Mouse (Mus musculus): ENCODE measurements around the gene Abca6. TPM values are rescaled to one million over a fixed set of nuclear protein-coding genes. Genes with fewer than 3 reads are reported as not detected.

Abca6 gene
- total RNA-seq (2018; cell fraction: chromatin; rRNA removed), result under 1 TPM in 9 of 26 experiments, not detected in 17; 0.12 to 0.74 (median 0.33) TPM
- total RNA-seq (2018; cell fraction: cytosol; rRNA removed), result under 1 TPM in 15 of 26 experiments, not detected in 11; 0.03 to 0.23 (median 0.17) TPM
- under 1 TPM in 12 of 26 experiments, not detected in 14; 0.17 to 0.60 (median 0.32) TPM for total RNA-seq (2018; cell fraction: nucleus; rRNA removed)
- 0.11 to 0.28 TPM in 2 of 3 replicates, not detected in the other for polyA plus RNA-seq (2018)

DNA sequence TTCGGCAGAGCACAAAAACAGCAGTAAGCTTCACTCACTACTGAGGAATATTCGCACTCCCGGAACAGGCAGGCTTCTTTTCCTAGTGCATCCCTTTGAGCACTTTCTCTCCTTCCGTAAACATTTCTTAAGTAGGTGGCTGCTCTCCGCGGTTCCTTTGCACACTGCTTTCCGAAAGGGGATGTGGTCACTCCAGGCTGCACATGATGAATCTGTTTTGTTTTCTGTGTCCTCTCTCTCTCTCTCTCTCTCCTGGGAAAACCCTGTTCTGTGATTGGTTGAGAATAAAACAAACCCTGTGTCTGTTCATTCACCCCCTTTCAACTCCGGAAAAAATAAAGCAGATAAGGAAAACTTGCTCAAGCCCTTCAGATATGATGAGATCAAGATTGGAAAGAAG, at the start of gene Abca6:
Gene Abca6 (minus strand): TSS at position 243 of the 400 bp plus-strand sequence.
- H3K4me3 ChIP-seq (ENCODE audit: inconsistent target), result no peak within 1 kb of the TSS
- 8% methylated on average over 8 of the region's 8 CpGs for WGBS (ENCODE audit: missing documents)

DNA sequence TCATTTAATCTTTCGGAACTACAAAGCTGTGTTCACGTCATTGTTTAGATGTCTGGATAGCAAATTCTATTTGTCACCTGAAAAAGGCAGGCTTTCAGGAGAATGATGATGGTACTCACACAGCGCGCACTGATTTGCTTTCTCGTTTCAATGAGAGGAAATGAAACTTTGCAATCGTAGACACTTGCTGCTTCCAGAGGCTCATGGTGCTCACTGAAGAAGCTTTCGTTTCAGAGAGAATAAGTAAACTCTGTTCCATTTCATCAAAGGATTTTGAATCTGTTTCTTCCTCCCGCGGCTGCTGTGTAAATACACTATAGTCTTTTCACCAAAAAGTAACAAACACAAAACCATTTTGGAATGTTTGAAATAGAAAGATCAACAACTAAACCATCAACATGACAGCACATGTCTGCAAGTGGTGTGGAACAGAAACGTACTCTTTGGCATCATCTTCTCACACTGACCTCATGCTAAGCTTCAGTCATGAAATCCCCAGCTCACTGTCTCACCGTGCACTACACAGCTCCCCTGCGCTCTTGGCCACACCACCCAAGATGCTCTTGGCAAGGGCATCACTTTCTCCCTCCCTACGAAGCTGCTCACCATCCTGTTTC, 46.4 kb upstream of the Abca6 start:
- H3K27ac ChIP-seq, result no peak overlapping the region
- 86% methylated on average over 13 of the region's 13 CpGs for WGBS (ENCODE audit: missing documents)
- no peak overlapping the region for H3K4me3 ChIP-seq (ENCODE audit: inconsistent target)
- no peaks in the 10 kb centered on the region for H3K79me2 ChIP-seq (ENCODE audit: inconsistent target)
- H3K36me3 ChIP-seq (ENCODE audit: inconsistent target), result no peaks in the 10 kb centered on the region

More for the DNA sequence above, at the start of gene Abca6:
- Histone ChIP-seq H3K79me2 (ENCODE audit: inconsistent target) (no peaks in the 10 kb centered on the region), H3K36me3 (ENCODE audit: inconsistent target) (no peaks in the 10 kb centered on the region), H3K27ac (no peak within 1 kb of the TSS)

DNA sequence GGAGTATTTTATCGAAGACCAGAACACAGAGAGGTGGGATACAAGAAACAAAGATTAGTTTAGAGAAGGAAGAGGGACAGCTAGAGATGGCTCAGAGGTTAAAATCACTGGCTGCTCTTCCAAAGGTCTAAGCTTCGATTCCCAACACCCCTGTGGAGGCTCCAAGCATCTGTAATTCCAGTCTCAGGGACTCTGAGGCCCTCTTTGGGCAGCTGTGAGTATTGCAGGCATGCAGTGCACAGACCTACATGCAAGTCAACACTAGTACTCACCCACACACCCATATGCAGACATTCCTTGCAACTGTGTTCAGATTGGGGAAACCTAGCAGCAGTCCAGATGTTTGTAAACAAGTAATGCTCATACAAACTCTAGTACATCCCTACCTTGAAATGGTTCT, 39.0 kb upstream of the Abca6 start:
- Histone ChIP-seq H3K4me3 (ENCODE audit: inconsistent target) (no peak overlapping the region), H3K27ac (no peak overlapping the region), H3K79me2 (ENCODE audit: inconsistent target) (no peaks in the 10 kb centered on the region), H3K36me3 (ENCODE audit: inconsistent target) (no peaks in the 10 kb centered on the region)
- 67% methylated on average over 2 of the region's 2 CpGs for WGBS (ENCODE audit: missing documents)

DNA sequence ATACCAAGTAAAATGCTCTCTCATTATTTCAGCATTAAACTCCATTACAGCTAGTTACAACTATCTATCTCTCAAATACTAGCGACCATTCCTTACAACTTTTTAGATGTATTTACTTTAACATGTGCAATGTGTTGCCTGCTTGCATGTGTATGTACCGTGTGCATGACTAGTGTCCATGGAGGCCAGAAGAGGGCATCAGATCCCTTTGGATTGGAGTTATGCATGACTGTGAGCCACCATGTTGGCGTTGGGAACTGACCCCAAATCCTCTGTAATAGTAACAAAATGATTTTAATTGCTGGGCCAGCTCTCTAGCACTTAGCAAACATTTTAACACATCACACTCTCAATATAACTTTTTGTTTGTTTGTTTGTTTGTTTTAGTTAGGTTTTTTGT, 36.8 kb upstream of the Abca6 start:
- no peak overlapping the region for H3K4me3 ChIP-seq (ENCODE audit: inconsistent target)
- no peaks in the 10 kb centered on the region for H3K36me3 ChIP-seq (ENCODE audit: inconsistent target)
- 96% methylated on average over 3 of the region's 3 CpGs for WGBS (ENCODE audit: missing documents)

DNA sequence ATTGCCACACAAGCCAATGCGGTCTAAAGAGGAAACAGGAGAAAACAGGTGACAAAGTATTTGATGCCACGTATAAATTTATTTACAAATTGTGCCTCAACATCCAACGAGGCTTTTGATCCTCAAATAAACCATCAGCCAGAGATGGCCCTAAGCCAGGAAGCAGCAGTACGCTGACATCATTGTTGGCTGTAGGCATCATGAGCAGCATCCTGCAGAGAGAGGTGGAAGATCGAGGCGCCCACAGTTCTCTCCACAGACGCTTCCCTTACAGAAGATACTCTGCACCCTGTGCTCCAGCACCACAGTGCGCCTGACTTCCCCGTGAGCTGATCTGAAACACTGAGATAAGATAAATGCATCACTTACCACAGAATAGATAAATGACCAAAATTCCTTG, 36.1 kb upstream of the Abca6 start:
- H3K4me3 ChIP-seq (ENCODE audit: inconsistent target), result no peak overlapping the region
- no peaks in the 10 kb centered on the region for H3K36me3 ChIP-seq (ENCODE audit: inconsistent target)
- H3K79me2 ChIP-seq (ENCODE audit: inconsistent target), result no peaks in the 10 kb centered on the region
- H3K27ac ChIP-seq, result no peak overlapping the region
- 76% methylated on average over 7 of the region's 9 CpGs for WGBS (ENCODE audit: missing documents)

More for the DNA sequence above, 36.8 kb upstream of the Abca6 start:
- no peaks in the 10 kb centered on the region for H3K79me2 ChIP-seq (ENCODE audit: inconsistent target)
- no peak overlapping the region for H3K27ac ChIP-seq

DNA sequence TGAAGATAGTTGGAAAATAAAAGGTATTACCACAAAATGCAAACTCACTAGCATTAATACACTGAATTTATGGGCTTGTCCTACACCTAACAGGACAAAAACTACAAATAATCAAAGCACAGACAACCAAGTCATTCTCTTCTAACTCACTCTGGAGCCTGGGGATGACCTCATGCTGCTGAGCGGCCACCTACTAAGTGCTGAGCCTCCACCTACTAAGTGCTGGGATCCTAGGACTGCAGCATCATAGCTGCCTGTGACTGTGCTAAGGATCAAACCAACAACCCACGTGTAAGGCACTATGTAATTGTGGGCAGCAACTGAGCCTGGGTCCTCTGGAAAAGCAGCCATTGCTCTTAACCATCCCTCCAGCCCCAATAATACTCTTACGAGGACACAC, 34.8 kb upstream of the Abca6 start:
- Histone ChIP-seq H3K79me2 (ENCODE audit: inconsistent target) (no peaks in the 10 kb centered on the region), H3K4me3 (ENCODE audit: inconsistent target) (no peak overlapping the region), H3K27ac (no peak overlapping the region), H3K36me3 (ENCODE audit: inconsistent target) (no peaks in the 10 kb centered on the region)
- 92% methylated on average over 3 of the region's 3 CpGs for WGBS (ENCODE audit: missing documents)

DNA sequence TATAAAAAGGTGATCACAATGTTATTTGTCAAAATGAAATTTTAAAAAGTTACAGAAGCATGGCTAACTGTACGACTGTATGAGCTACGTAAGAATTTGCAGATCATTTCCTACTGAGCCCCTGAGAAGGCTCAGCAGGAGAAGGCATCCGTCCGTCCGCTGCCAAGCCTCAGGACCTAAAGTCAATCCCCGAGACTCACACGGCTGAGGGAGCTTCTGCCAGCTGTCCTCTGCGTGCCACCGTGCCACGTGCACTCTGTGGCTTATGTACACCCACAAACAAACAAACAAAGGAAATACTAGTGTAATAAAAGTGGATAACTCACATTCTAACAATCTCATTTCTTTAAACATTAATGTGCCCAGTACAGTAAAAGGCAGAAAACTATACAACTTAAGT, 33.3 kb upstream of the Abca6 start:
- Histone ChIP-seq H3K79me2 (ENCODE audit: inconsistent target) (no peaks in the 10 kb centered on the region), H3K4me3 (ENCODE audit: inconsistent target) (no peak overlapping the region)

DNA sequence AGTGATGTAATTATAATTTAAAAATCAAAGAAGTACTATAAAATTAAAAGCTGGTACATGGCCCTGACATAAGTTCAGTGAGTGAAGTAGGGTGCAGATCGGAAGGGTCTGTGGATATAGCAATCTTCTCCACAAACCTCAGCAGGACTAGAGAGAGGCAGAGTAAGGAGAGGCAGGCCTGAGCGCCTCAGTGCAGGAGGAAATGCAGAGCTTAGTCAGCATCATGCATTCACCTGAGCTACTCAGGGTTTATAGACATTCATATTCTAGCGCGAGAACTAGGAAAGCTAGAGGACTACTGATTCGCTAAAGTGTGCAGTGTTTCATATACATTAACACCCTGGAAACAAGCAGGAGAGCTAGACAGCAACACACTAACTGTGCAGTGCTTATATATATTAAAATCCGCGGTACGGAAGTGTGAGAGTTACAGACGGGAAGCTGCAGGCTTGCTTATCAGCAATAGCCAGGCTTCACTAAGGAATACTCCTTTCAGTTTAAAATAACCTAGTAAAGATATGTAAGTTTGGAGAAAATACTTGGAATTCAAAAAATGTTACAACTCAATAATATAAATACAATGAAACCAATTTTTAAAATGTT, 32.7 kb upstream of the Abca6 start:
- Histone ChIP-seq H3K79me2 (ENCODE audit: inconsistent target) (no peaks in the 10 kb centered on the region), H3K4me3 (ENCODE audit: inconsistent target) (no peak overlapping the region), H3K27ac (no peak overlapping the region), H3K36me3 (ENCODE audit: inconsistent target) (no peaks in the 10 kb centered on the region)
- 38% methylated on average over 9 of the region's 9 CpGs for WGBS (ENCODE audit: missing documents)

More for the DNA sequence above, 33.3 kb upstream of the Abca6 start:
- no peaks in the 10 kb centered on the region for H3K36me3 ChIP-seq (ENCODE audit: inconsistent target)
- no peak overlapping the region for H3K27ac ChIP-seq
- WGBS (ENCODE audit: missing documents), result 26% methylated on average over 10 of the region's 10 CpGs

DNA sequence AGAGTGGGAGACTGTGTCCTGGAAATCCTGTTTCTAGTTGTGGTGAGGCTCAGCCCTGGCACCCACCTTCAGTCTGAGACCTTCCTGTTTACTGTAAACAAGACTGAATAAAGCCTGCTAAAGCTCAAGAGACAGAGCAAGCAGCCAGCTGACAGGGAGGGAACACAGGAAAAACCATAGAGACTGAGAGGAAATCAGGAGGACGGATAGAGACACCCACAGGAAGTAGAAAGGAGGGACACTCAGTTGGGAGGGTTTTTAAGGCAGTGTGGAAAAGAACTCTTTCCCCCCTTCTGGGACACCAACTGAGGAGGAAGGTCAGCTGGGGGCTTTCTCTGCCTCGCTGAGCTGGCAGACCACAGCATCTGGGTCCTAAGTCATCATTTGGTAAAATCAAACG, 23.2 kb upstream of the Abca6 start:
- no peak overlapping the region for H3K4me3 ChIP-seq (ENCODE audit: inconsistent target)
- 48% methylated on average over 3 of the region's 3 CpGs for WGBS (ENCODE audit: missing documents)

DNA sequence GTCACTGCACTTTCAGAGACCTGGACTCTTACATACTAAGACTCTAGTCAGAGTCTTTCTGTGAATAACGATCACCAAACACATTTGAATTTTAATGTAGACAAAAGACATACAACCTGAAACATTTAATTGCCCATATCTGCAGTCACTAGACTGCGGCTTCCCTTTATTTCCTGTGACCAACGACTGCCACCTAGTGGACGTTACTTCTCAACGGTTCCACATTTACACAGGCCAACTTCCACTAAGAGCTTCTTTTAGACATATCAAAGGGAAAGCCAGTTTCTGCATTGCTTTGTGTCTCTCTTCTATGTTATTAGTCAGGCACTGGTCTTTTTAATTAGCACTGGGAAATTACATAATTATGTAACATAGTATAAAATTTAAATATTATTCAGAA, 20.2 kb upstream of the Abca6 start:
- 1% methylated on average over 5 of the region's 5 CpGs for WGBS (ENCODE audit: missing documents)
- H3K79me2 ChIP-seq (ENCODE audit: inconsistent target), result no peaks in the 10 kb centered on the region
- no peak overlapping the region for H3K27ac ChIP-seq
- H3K36me3 ChIP-seq (ENCODE audit: inconsistent target), result no peaks in the 10 kb centered on the region
- H3K4me3 ChIP-seq (ENCODE audit: inconsistent target), result no peak overlapping the region

More for the DNA sequence above, 23.2 kb upstream of the Abca6 start:
- Histone ChIP-seq H3K27ac (no peak overlapping the region), H3K36me3 (ENCODE audit: inconsistent target) (no peaks in the 10 kb centered on the region), H3K79me2 (ENCODE audit: inconsistent target) (no peaks in the 10 kb centered on the region)

DNA sequence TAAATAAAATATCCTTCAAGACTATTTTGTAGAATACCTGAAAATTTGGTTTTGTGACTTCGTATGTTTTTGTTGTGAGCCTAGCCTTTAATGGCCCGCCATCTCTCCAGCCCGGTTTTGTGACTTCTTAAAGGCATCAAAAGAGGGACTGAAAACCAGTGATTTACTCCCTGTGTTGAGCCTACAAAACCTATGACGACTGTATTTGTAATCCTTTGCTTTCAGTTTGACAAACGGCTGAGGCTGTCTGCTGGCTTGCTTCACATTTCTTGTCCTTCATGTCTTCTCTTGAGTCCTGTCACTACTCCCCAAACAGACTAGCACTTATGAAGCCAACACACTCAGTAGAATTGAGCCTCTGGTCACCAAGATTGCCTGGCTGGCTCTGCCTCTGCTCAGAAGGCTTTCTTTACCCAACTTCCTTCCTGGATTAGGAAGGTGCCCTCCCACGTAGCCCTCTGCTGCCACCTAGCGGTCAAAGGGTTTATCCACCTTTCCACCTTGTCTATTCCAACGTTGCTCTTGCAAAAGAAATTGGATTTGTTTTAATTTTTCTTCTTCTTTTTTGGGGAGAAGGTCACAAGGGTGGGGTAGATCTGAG, 16.8 kb upstream of the Abca6 start:
- H3K4me3 ChIP-seq (ENCODE audit: inconsistent target), result no peak overlapping the region
- no peaks in the 10 kb centered on the region for H3K36me3 ChIP-seq (ENCODE audit: inconsistent target)
- WGBS (ENCODE audit: missing documents), result 27% methylated on average over 8 of the region's 8 CpGs
- no peaks in the 10 kb centered on the region for H3K79me2 ChIP-seq (ENCODE audit: inconsistent target)
- H3K27ac ChIP-seq, result 0 out of 2 replicates have a peak overlapping the region, but pooled peaks have one; percentile 22

DNA sequence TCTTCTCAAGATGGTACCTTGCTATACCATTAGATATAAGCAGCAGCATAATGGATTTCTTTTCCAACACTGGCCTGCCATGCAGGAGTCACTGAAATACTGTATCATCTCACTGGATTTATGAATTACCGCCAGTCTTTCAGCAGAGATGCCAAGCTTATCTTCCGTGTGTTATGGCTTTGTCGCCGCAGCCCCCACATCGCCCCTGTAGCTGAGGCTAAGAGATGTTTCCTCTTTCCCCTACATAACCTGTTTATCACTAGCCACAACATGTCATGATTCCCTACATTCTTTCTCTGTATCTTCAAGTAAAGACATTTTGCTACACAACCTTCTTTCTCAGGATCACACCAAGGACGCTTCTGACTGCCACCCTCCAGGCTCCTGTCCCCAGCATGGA, 15.7 kb upstream of the Abca6 start:
- Histone ChIP-seq H3K36me3 (ENCODE audit: inconsistent target) (no peaks in the 10 kb centered on the region), H3K27ac (no peak overlapping the region), H3K4me3 (ENCODE audit: inconsistent target) (no peak overlapping the region), H3K79me2 (ENCODE audit: inconsistent target) (no peaks in the 10 kb centered on the region)
- WGBS (ENCODE audit: missing documents), result 95% methylated on average over 6 of the region's 6 CpGs

DNA sequence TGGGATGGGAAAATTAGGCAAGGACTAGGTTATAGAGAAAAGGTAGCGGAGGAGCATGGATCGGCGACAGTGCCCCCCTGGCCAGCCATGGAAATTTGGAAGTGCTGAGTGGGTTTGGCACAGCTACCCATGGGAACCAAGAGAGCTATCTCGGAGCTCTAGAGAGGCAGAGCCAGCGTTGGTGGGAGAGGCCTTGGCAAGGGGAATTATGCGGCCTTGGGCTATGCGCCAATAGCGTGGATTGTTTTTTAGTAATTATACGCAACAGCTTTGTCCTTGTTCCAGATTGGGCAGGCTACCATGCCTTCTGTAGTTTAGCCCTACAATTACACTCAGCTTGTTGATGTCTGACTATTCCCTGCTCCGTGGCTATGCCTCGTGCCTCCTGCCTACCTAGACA, 15.2 kb upstream of the Abca6 start:
- 94% methylated on average over 11 of the region's 11 CpGs for WGBS (ENCODE audit: missing documents)
- Histone ChIP-seq H3K36me3 (ENCODE audit: inconsistent target) (no peaks in the 10 kb centered on the region), H3K27ac (no peak overlapping the region), H3K79me2 (ENCODE audit: inconsistent target) (no peaks in the 10 kb centered on the region), H3K4me3 (ENCODE audit: inconsistent target) (no peak overlapping the region)

DNA sequence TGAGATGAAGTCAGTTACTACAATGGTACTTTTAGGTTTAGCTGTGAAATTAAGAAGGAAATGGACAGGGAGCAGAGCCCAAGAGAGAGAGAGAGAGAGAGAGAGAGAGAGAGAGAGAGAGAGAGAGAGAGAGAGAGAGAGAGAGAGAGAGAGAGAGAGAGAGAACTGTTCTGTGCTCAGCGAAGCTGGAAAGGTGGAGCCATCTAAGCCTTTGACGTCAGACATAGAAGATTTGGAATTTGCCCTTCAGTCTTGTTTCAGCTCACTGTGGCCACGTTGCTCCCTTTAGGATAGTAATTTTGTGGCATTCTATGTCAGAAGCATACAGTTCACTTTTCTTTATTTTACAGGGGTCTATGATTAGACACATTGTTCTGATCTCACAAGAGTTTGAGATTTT, 10.3 kb upstream of the Abca6 start:
- H3K4me3 ChIP-seq (ENCODE audit: inconsistent target), result no peak overlapping the region
- no peak overlapping the region for H3K27ac ChIP-seq
- no peaks in the 10 kb centered on the region for H3K36me3 ChIP-seq (ENCODE audit: inconsistent target)
- WGBS (ENCODE audit: missing documents), result 95% methylated on average over 3 of the region's 3 CpGs
- no peaks in the 10 kb centered on the region for H3K79me2 ChIP-seq (ENCODE audit: inconsistent target)

DNA sequence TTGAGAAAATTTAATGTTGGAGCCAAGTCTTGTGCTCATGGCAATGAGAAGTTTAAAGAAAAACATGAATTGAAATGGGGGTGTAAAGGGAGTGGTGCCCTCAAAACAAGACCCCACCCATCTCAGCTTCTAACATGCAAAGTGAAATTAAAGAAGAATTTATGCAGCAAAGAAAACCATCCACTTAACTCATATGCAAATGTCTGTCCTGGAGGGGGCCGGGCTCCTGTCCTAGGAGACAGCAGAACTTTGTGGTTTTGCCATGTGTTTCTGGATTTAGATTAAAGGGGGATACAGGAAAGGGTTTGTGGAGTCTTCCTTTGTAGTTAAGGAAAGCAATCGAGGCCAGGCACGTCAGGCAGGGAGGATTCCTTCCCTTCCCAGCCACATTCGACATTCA, 6.3 kb upstream of the Abca6 start:
- Histone ChIP-seq H3K79me2 (ENCODE audit: inconsistent target) (no peaks in the 10 kb centered on the region), H3K27ac (no peak overlapping the region), H3K4me3 (ENCODE audit: inconsistent target) (no peak overlapping the region), H3K36me3 (ENCODE audit: inconsistent target) (no peaks in the 10 kb centered on the region)
- 75% methylated on average over 4 of the region's 4 CpGs for WGBS (ENCODE audit: missing documents)

All from macrophage (primary cell).